ENCODE assay signal across 10 mouse cellular contexts in genomic region chr4:86537972-86538371, GRCm38 (mm10). TPM values are rescaled to one million over a fixed set of nuclear protein-coding genes. Genes with fewer than 3 reads are reported as not detected.
DNase-seq lines count a peak whose midpoint lies in the region; ATAC-seq and TF ChIP-seq lines count a peak whose summit lies in the region.
"Had no signal": no experiment of that assay in that cellular context is flagged by ENCODE, and none has a peak within 500 bp of the region (broad histone marks: within the 10 kb centered on the region; RNA-seq: fewer than 3 reads in every experiment).

No protein-coding gene starts in this region.

- TF ChIP-seq EP300 in stomach, postnatal 0 days (optimal IDR thresholded peaks at IDR 0.05): no peak

- no peak overlapping the region for H3K9ac ChIP-seq in limb, embryonic 11.5 days (ENCODE audit: low read length)
- H3K9ac ChIP-seq in stomach, postnatal 0 days (ENCODE audit: low read length): no peak overlapping the region
- H3K9ac ChIP-seq: neural tube, embryonic 12.5 days had no signal

- H3K27me3 ChIP-seq in limb, embryonic 11.5 days (ENCODE audit: control insufficient read depth, insufficient read depth, low read length): no peaks in the 10 kb centered on the region
- H3K27me3 ChIP-seq in limb, embryonic 10.5 days (ENCODE audit: low read depth, poor library complexity, severe bottlenecking): no peaks in the 10 kb centered on the region
- H3K27me3 ChIP-seq in stomach, postnatal 0 days (ENCODE audit: control insufficient read depth, insufficient read depth, low read length): no peaks in the 10 kb centered on the region
- H3K27me3 ChIP-seq: neural tube, embryonic 12.5 days had no signal

- H3K4me3 ChIP-seq in limb, embryonic 11.5 days (ENCODE audit: low read depth, low read length): no peak overlapping the region
- no peak overlapping the region for H3K4me3 ChIP-seq in limb, embryonic 10.5 days
- no peak overlapping the region for H3K4me3 ChIP-seq in stomach, postnatal 0 days (ENCODE audit: low read depth, low read length)
- H3K4me3 ChIP-seq: neural tube, embryonic 12.5 days had no signal

- peak; percentile 22 to 35 for DNase-seq in cerebellum, adult 18-20 months
- no peak for DNase-seq in cerebellum, adult 8-10 months
- DNase-seq in limb, embryonic 11.5 days (ENCODE audit: low spot score): peak; percentile 52
- DNase-seq in limb, embryonic 10.5 days (ENCODE audit: low spot score): no peak
- peak; percentile 27 for DNase-seq in adrenal gland, postnatal 25 days
- DNase-seq in kidney, postnatal 36 days: peak; percentile 21 to 73
- peak; percentile 27 for DNase-seq in stomach, postnatal 0 days (ENCODE audit: low spot score)
- DNase-seq in layer of hippocampus, adult 9-10 months (ENCODE audit: low spot score): no peak

- H3K9me3 ChIP-seq in limb, embryonic 11.5 days (ENCODE audit: control insufficient read depth, low read length): no peaks in the 10 kb centered on the region
- no peaks in the 10 kb centered on the region for H3K9me3 ChIP-seq in limb, embryonic 10.5 days (replicated peaks)
- H3K9me3 ChIP-seq in stomach, postnatal 0 days (ENCODE audit: control insufficient read depth, low read length): no peaks in the 10 kb centered on the region
- H3K9me3 ChIP-seq: neural tube, embryonic 12.5 days had no signal

- no peak overlapping the region for H3K4me2 ChIP-seq in limb, embryonic 11.5 days (ENCODE audit: low read depth, severe bottlenecking)
- no peak overlapping the region for H3K4me2 ChIP-seq in stomach, postnatal 0 days (replicated peaks; ENCODE audit: low read depth)
- H3K4me2 ChIP-seq: neural tube, embryonic 12.5 days had no signal

- peak; percentile 75 for TF ChIP-seq CTCF in stomach, postnatal 0 days (IDR thresholded peaks at IDR 0.05; ENCODE audit: low read depth)

- H3K36me3 ChIP-seq in limb, embryonic 11.5 days (ENCODE audit: control insufficient read depth, insufficient read depth, low read length): no peaks in the 10 kb centered on the region
- no peaks in the 10 kb centered on the region for H3K36me3 ChIP-seq in limb, embryonic 10.5 days
- H3K36me3 ChIP-seq in stomach, postnatal 0 days (ENCODE audit: control insufficient read depth, insufficient read depth, low read length): no peaks in the 10 kb centered on the region
- H3K36me3 ChIP-seq: neural tube, embryonic 12.5 days had no signal

- 44% methylated on average over 4 of the region's 4 CpGs for WGBS in limb, embryonic 11.5 days
- 42% methylated on average over 4 of the region's 4 CpGs for WGBS in limb, embryonic 10.5 days
- 43% methylated on average over 4 of the region's 4 CpGs for WGBS in stomach, postnatal 0 days

- 0 out of 2 replicates have a peak, but pooled peaks cover 5% of the 10 kb centered on the region for H3K4me1 ChIP-seq in limb, embryonic 11.5 days (ENCODE audit: control insufficient read depth, insufficient read depth, low read length)
- H3K4me1 ChIP-seq in limb, embryonic 10.5 days: peaks cover 15% of the 10 kb centered on the region
- no peaks in the 10 kb centered on the region for H3K4me1 ChIP-seq in stomach, postnatal 0 days (replicated peaks; ENCODE audit: control insufficient read depth, insufficient read depth)
- H3K4me1 ChIP-seq: neural tube, embryonic 12.5 days had no signal

- no peak for ATAC-seq in limb, embryonic 11.5 days (ENCODE audit: insufficient number of reproducible peaks, low FRiP score, low TSS enrichment, low read depth)
- ATAC-seq in stomach, postnatal 0 days (ENCODE audit: low FRiP score, low TSS enrichment): no peak

- no peak overlapping the region for H3K27ac ChIP-seq in limb, embryonic 11.5 days (replicated peaks; ENCODE audit: low read depth, low read length)
- H3K27ac ChIP-seq in limb, embryonic 10.5 days: no peak overlapping the region
- H3K27ac ChIP-seq in stomach, postnatal 0 days (replicated peaks): no peak overlapping the region
- H3K27ac ChIP-seq: neural tube, embryonic 12.5 days had no signal

RNA-seq across cellular contexts. Expression of gene Saxo1, which starts 20.2 kb away (rescaled TPM):
- polyA plus RNA-seq in limb, embryonic 11.5 days (2014; fragmentation: Nextera tagmentation; extraction: Ambion mirVana): 0.18 and 0.36 TPM in 2 replicates
- polyA plus RNA-seq in limb, embryonic 10.5 days (2016; fragmentation: Nextera tagmentation; extraction: Ambion mirVana): not detected in 2 replicates
- not detected in 2 replicates for total RNA-seq in adrenal gland, postnatal 25 days (2021)
- polyA plus RNA-seq in stomach, postnatal 0 days (2015; fragmentation: Nextera tagmentation; extraction: Ambion mirVana): not detected in 2 replicates
- polyA plus RNA-seq: heart, embryonic 16.5 days; neural tube, embryonic 12.5 days had no signal

RNA-seq across cellular contexts. Expression of gene Rraga, which starts 37.5 kb away (rescaled TPM):
- polyA plus RNA-seq in limb, embryonic 11.5 days (2014; fragmentation: Nextera tagmentation; extraction: Ambion mirVana): 85.0 and 102 TPM in 2 replicates
- polyA plus RNA-seq in limb, embryonic 10.5 days (2016; fragmentation: Nextera tagmentation; extraction: Ambion mirVana): 46.3 and 48.5 TPM in 2 replicates
- 83.6 and 96.5 TPM in 2 replicates for total RNA-seq in adrenal gland, postnatal 25 days (2021)
- 49.3 and 63.3 TPM in 2 replicates for polyA plus RNA-seq in stomach, postnatal 0 days (2015; fragmentation: Nextera tagmentation; extraction: Ambion mirVana)

Comparison
In these comparisons a context has a peak if more than half of its experiments do, and no peak if none do; other contexts are left out.
1. DNase-seq: peak in cerebellum, adult 18-20 months (2 of 2), limb, embryonic 11.5 days (single experiment), adrenal gland, postnatal 25 days (single experiment), kidney, postnatal 36 days (2 of 2) and stomach, postnatal 0 days (single experiment); none in cerebellum, adult 8-10 months (single experiment), limb, embryonic 10.5 days (single experiment) and layer of hippocampus, adult 9-10 months (single experiment).